Mouse (Mus musculus) intestine, embryonic 16.5 days (tissue): ENCODE measurements around the gene Gm49378. TPM values are rescaled to one million over a fixed set of nuclear protein-coding genes. Genes with fewer than 3 reads are reported as not detected.

Experiments
- ATAC-seq: fragments of 200-750 bp; cut with Nextera tagmentation; 2 replicates; pipeline ENCODE4 v1.8.0; 2017; ENCODE audit warnings: moderate TSS enrichment, moderate library complexity
- H3K27ac ChIP-seq: fragments of 300-500 bp; sonication (generic); 2 replicates; pipeline ENCODE4 v1.5.1; 2014; ENCODE audit warnings: mild to moderate bottlenecking, low read length
- H3K27me3 ChIP-seq: fragments of 300-500 bp; sonication (generic); replicated peaks from 2 replicates; pipeline ENCODE4 v1.6.1; 2014; ENCODE audit warnings: low read length, control low read depth, mixed read lengths; ENCODE audit not compliant: control insufficient read depth, insufficient read depth
- H3K36me3 ChIP-seq: fragments of 300-500 bp; sonication (generic); 2 replicates; pipeline ENCODE4 v1.6.1; 2014; ENCODE audit warnings: low read length, control low read depth; ENCODE audit not compliant: control insufficient read depth, insufficient read depth
- H3K4me1 ChIP-seq: fragments of 300-500 bp; sonication (generic); 2 replicates; pipeline ENCODE4 v1.6.1; 2014; ENCODE audit warnings: low read length, control low read depth, mixed read lengths; ENCODE audit not compliant: control insufficient read depth, insufficient read depth
- H3K4me2 ChIP-seq: fragments of 300-500 bp; sonication (generic); 2 replicates; pipeline ENCODE4 v1.6.1; 2014; ENCODE audit warnings: low read depth, low read length, control low read depth
- H3K4me3 ChIP-seq: fragments of 300-500 bp; sonication (generic); 2 replicates; pipeline ENCODE4 v1.5.1; 2014; ENCODE audit warnings: mild to moderate bottlenecking, low read length
- H3K9ac ChIP-seq: fragments of 300-500 bp; sonication (generic); 2 replicates; pipeline ENCODE4 v1.6.1; 2014; ENCODE audit warnings: low read depth, low read length
- H3K9me3 ChIP-seq: fragments of 300-500 bp; sonication (generic); 2 replicates; pipeline ENCODE4 v1.6.1; 2016; ENCODE audit warnings: low read length, control low read depth; ENCODE audit not compliant: control insufficient read depth
- WGBS: fragments of 180-500 bp; shearing (Covaris S2); extraction: QIAGEN DNeasy Blood & Tissue Kit; methylation state at CpG from one replicate; pipeline ENCODE4 v1.1.7; 2014; 5-methylcytosine and 5-hydroxymethylcytosine counted together
- polyA plus RNA-seq: library from polyadenylated mRNA; unstranded; fragments of >200 nt; fragmentation: Nextera tagmentation; extraction: Ambion mirVana; gene quantifications from 2 replicates; pipeline ENCODE4 v1.2.1, GENCODE M21; 2015

Gm49378 gene
- polyA plus RNA-seq, 1 experiment from 2014 or later: 0.70 TPM

- H3K4me2 ChIP-seq: no peak overlapping the region
- no peak overlapping the region for H3K4me3 ChIP-seq
- ATAC-seq: no peak
- peaks cover 4% of the 10 kb centered on the region; the same call in 1 of the 2 replicates for H3K4me1 ChIP-seq
- H3K9ac ChIP-seq: no peak overlapping the region
- no peaks in the 10 kb centered on the region for H3K9me3 ChIP-seq
- no peaks in the 10 kb centered on the region for H3K27me3 ChIP-seq
- H3K27ac ChIP-seq: no peak overlapping the region
- H3K36me3 ChIP-seq: peaks cover 33% of the 10 kb centered on the region
- 94% methylated on average over 21 of the region's 21 CpGs for WGBS
These were observed 38.9 kb downstream of the Gm49378 start for GRCm38 (mm10) chr14:55598521-55599390.

- H3K4me3 ChIP-seq: no peak overlapping the region
- H3K4me2 ChIP-seq: no peak overlapping the region
- no peaks in the 10 kb centered on the region for H3K9me3 ChIP-seq
- peaks cover 12% of the 10 kb centered on the region for H3K4me1 ChIP-seq
- 81% methylated on average over 13 of the region's 13 CpGs for WGBS
- H3K36me3 ChIP-seq: peaks cover 29% of the 10 kb centered on the region
- no peak overlapping the region for H3K9ac ChIP-seq
- ATAC-seq: no peak
- no peak overlapping the region for H3K27ac ChIP-seq
- H3K27me3 ChIP-seq: no peaks in the 10 kb centered on the region
These were observed 41.5 kb downstream of the Gm49378 start for GRCm38 (mm10) chr14:55596036-55596690.

GRCm38 (mm10) chr14:55592226-55592625 lies 45.5 kb downstream of the Gm49378 start:
- peak overlapping the region; percentile 56 for H3K4me2 ChIP-seq
- no peaks in the 10 kb centered on the region for H3K9me3 ChIP-seq
- peak overlapping the region; percentile 78 for H3K27ac ChIP-seq
- peaks cover 19% of the 10 kb centered on the region for H3K4me1 ChIP-seq
- H3K4me3 ChIP-seq: peak overlapping the region; percentile 84
- peak overlapping the region; percentile 88 for H3K9ac ChIP-seq
- no peak for ATAC-seq
- H3K36me3 ChIP-seq: peaks cover 11% of the 10 kb centered on the region
- 4% methylated on average over 16 of the region's 16 CpGs for WGBS
- no peaks in the 10 kb centered on the region for H3K27me3 ChIP-seq

GRCm38 (mm10) chr14:55591331-55591891 lies 46.3 kb downstream of the Gm49378 start, which contains the start of gene Rnf31:
Rnf31 (plus strand) TSS chr14:55591708.
- WGBS: under 1% methylated on average over 33 of the region's 33 CpGs
- H3K9me3 ChIP-seq: no peaks in the 10 kb centered on the region
- peaks cover 8% of the 10 kb centered on the region for H3K36me3 ChIP-seq
- H3K4me3 ChIP-seq: peak within 1 kb of the TSS; percentile 84
- peak within 1 kb of the TSS; percentile 96 for H3K27ac ChIP-seq
- no peaks in the 10 kb centered on the region for H3K27me3 ChIP-seq
- H3K4me2 ChIP-seq: peak within 1 kb of the TSS; percentile 56
- peak; percentile 90 for ATAC-seq
- H3K4me1 ChIP-seq: peaks cover 19% of the 10 kb centered on the region
- H3K9ac ChIP-seq: peak within 1 kb of the TSS; percentile 88

GRCm38 (mm10) chr14:55590748-55591330 lies 46.9 kb downstream of the Gm49378 start, which contains the start of gene Psme2:
Psme2 (minus strand) TSS chr14:55591113.
- H3K36me3 ChIP-seq: peaks cover 6% of the 10 kb centered on the region
- H3K9ac ChIP-seq: peak within 1 kb of the TSS; percentile 88
- WGBS: 0% methylated on average over 22 of the region's 22 CpGs
- peak within 1 kb of the TSS; percentile 96 for H3K27ac ChIP-seq
- H3K4me2 ChIP-seq: peak within 1 kb of the TSS; percentile 56
- no peaks in the 10 kb centered on the region for H3K27me3 ChIP-seq
- H3K4me3 ChIP-seq: peak within 1 kb of the TSS; percentile 84
- H3K9me3 ChIP-seq: no peaks in the 10 kb centered on the region
- H3K4me1 ChIP-seq: peaks cover 19% of the 10 kb centered on the region
- ATAC-seq: peak; percentile 96

- Histone ChIP-seq H3K27ac (peak overlapping the region; percentile 79), H3K4me1 (peaks cover 22% of the 10 kb centered on the region), H3K27me3 (no peaks in the 10 kb centered on the region), H3K9me3 (no peaks in the 10 kb centered on the region), H3K9ac (peak overlapping the region; percentile 79), H3K4me3 (peak overlapping the region; percentile 84), H3K4me2 (peak overlapping the region; percentile 56), H3K36me3 (peaks cover 3% of the 10 kb centered on the region)
- WGBS: 77% methylated on average over 11 of the region's 11 CpGs
- no peak for ATAC-seq
These were observed 47.8 kb downstream of the Gm49378 start for GRCm38 (mm10) chr14:55589771-55590448.

GRCm38 (mm10) chr14:55589271-55589670 lies 48.4 kb downstream of the Gm49378 start:
- no peak for ATAC-seq
- Histone ChIP-seq H3K27ac (no peak overlapping the region), H3K36me3 (no peaks in the 10 kb centered on the region; the same call in 1 of the 2 replicates), H3K4me2 (no peak overlapping the region), H3K9ac (no peak overlapping the region), H3K4me1 (peaks cover 25% of the 10 kb centered on the region), H3K9me3 (no peaks in the 10 kb centered on the region), H3K27me3 (no peaks in the 10 kb centered on the region), H3K4me3 (no peak overlapping the region)
- WGBS: 92% methylated on average over 5 of the region's 5 CpGs

GRCm38 (mm10) chr14:55586149-55586548 lies 51.5 kb downstream of the Gm49378 start:
- no peak for ATAC-seq
- Histone ChIP-seq H3K9me3 (no peaks in the 10 kb centered on the region), H3K4me3 (no peak overlapping the region), H3K9ac (no peak overlapping the region), H3K27me3 (no peaks in the 10 kb centered on the region), H3K27ac (peak overlapping the region; percentile 70; the same call in 1 of the 2 replicates), H3K4me1 (peaks cover 13% of the 10 kb centered on the region), H3K36me3 (peaks cover under 1% of the 10 kb centered on the region; the same call in 1 of the 2 replicates), H3K4me2 (no peak overlapping the region)
- 92% methylated on average over 2 of the region's 2 CpGs for WGBS
